Mouse (Mus musculus) megakaryocyte-erythroid progenitor cell, adult 5-6 weeks (primary cell): Measurements from ENCODE around the gene Rnase10. TPM values are rescaled to one million over a fixed set of nuclear protein-coding genes. Genes with fewer than 3 reads are reported as not detected.

Source experiments
- total RNA-seq, 2 experiments: library from RNA; stranded (forward) in 1 of 2; stranded (reverse) in 1 of 2; fragments of 200-1000, 215-1000 nt in 1 of 2; fragments of >200 nt in 1 of 2; fragmentation: Nextera tagmentation in 1 of 2; gene quantifications; 2 replicates each; pipeline ENCODE4 v1.2.3; 2014 to 2017

Rnase10 gene
- total RNA-seq, 2 experiments from 2014 or later: not detected

Other genes with a start within 250 kb of the Rnase10 start
- gene Ttc5, start 222.2 kb upstream of the Rnase10 start, total RNA-seq (2014; fragmentation: Nextera tagmentation): 25.4 and 29.8 TPM in 2 replicates
- gene Ttc5, start 222.2 kb upstream of the Rnase10 start, total RNA-seq (2017): 25.4 and 36.3 TPM in 2 replicates
- gene Ccnb1ip1, start 200.0 kb upstream of the Rnase10 start, total RNA-seq (2014; fragmentation: Nextera tagmentation): not detected in 2 replicates
- not detected in 2 replicates for gene Ccnb1ip1, start 200.0 kb upstream of the Rnase10 start, total RNA-seq (2017)
- gene Parp2, start 199.9 kb upstream of the Rnase10 start, total RNA-seq (2014; fragmentation: Nextera tagmentation): 66.6 and 128 TPM in 2 replicates
- gene Parp2, start 199.9 kb upstream of the Rnase10 start, total RNA-seq (2017): 89.0 and 128 TPM in 2 replicates
- 11.1 and 25.3 TPM in 2 replicates for gene Tep1, start 137.2 kb upstream of the Rnase10 start, total RNA-seq (2014; fragmentation: Nextera tagmentation)
- gene Tep1, start 137.2 kb upstream of the Rnase10 start, total RNA-seq (2017): 2.7 and 9.1 TPM in 2 replicates
- not detected in 2 replicates for gene Klhl33, start 110.2 kb upstream of the Rnase10 start, total RNA-seq (2014; fragmentation: Nextera tagmentation)
- gene Klhl33, start 110.2 kb upstream of the Rnase10 start, total RNA-seq (2017): not detected in 2 replicates
- gene Osgep, start 82.9 kb upstream of the Rnase10 start, total RNA-seq (2014; fragmentation: Nextera tagmentation): 76.3 and 83.3 TPM in 2 replicates
- gene Osgep, start 82.9 kb upstream of the Rnase10 start, total RNA-seq (2017): 80.5 and 105 TPM in 2 replicates
- gene Apex1, start 82.8 kb upstream of the Rnase10 start, total RNA-seq (2014; fragmentation: Nextera tagmentation): 152 and 166 TPM in 2 replicates
- gene Apex1, start 82.8 kb upstream of the Rnase10 start, total RNA-seq (2017): 202 and 220 TPM in 2 replicates
- 12.6 and 21.0 TPM in 2 replicates for gene Pip4p1, start 76.9 kb upstream of the Rnase10 start, total RNA-seq (2014; fragmentation: Nextera tagmentation)
- 10.9 and 12.6 TPM in 2 replicates for gene Pip4p1, start 76.9 kb upstream of the Rnase10 start, total RNA-seq (2017)
- 297 and 354 TPM in 2 replicates for gene Pnp, start 76.7 kb upstream of the Rnase10 start, total RNA-seq (2014; fragmentation: Nextera tagmentation)
- gene Pnp, start 76.7 kb upstream of the Rnase10 start, total RNA-seq (2017): 162 and 277 TPM in 2 replicates
- not detected in 2 replicates for gene Gm49342, start 63.2 kb upstream of the Rnase10 start, total RNA-seq (2014; fragmentation: Nextera tagmentation)
- gene Gm49342, start 63.2 kb upstream of the Rnase10 start, total RNA-seq (2017): 194 and 233 TPM in 2 replicates
- gene Pnp2, start 51.8 kb upstream of the Rnase10 start, total RNA-seq (2014; fragmentation: Nextera tagmentation): 28.8 and 44.9 TPM in 2 replicates
- 9.8 and 12.2 TPM in 2 replicates for gene Pnp2, start 51.8 kb upstream of the Rnase10 start, total RNA-seq (2017)
- gene Rnase9, start 34.1 kb downstream of the Rnase10 start, total RNA-seq (2014; fragmentation: Nextera tagmentation): not detected in 2 replicates
- gene Rnase9, start 34.1 kb downstream of the Rnase10 start, total RNA-seq (2017): not detected in 2 replicates
- not detected in 2 replicates for gene Rnase11, start 42.4 kb downstream of the Rnase10 start, total RNA-seq (2014; fragmentation: Nextera tagmentation)
- gene Rnase11, start 42.4 kb downstream of the Rnase10 start, total RNA-seq (2017): not detected in 2 replicates
- not detected in 2 replicates for gene Rnase12, start 49.9 kb downstream of the Rnase10 start, total RNA-seq (2014; fragmentation: Nextera tagmentation)
- gene Rnase12, start 49.9 kb downstream of the Rnase10 start, total RNA-seq (2017): 0.99 and 5.2 TPM in 2 replicates
- not detected in 2 replicates for gene Olfr750, start 66.7 kb downstream of the Rnase10 start, total RNA-seq (2014; fragmentation: Nextera tagmentation)
- gene Olfr750, start 66.7 kb downstream of the Rnase10 start, total RNA-seq (2017): not detected in 2 replicates
- not detected in 2 replicates for gene Rnase4, start 83.3 kb downstream of the Rnase10 start, total RNA-seq (2014; fragmentation: Nextera tagmentation)
- gene Rnase4, start 83.3 kb downstream of the Rnase10 start, total RNA-seq (2017): 0.76 TPM in 1 of 2 replicates, not detected in the other
- gene Ang, start 83.4 kb downstream of the Rnase10 start, total RNA-seq (2014; fragmentation: Nextera tagmentation): not detected in 2 replicates
- not detected in 2 replicates for gene Ang, start 83.4 kb downstream of the Rnase10 start, total RNA-seq (2017)
- gene Eddm3b, start 106.7 kb downstream of the Rnase10 start, total RNA-seq (2014; fragmentation: Nextera tagmentation): not detected in 2 replicates
- gene Eddm3b, start 106.7 kb downstream of the Rnase10 start, total RNA-seq (2017): not detected in 2 replicates
- gene Rnase6, start 116.2 kb downstream of the Rnase10 start, total RNA-seq (2014; fragmentation: Nextera tagmentation): 2.8 and 14.6 TPM in 2 replicates
- 14.8 and 44.0 TPM in 2 replicates for gene Rnase6, start 116.2 kb downstream of the Rnase10 start, total RNA-seq (2017)
- gene Rnase1, start 139.0 kb downstream of the Rnase10 start, total RNA-seq (2014; fragmentation: Nextera tagmentation): not detected in 2 replicates
- not detected in 2 replicates for gene Rnase1, start 139.0 kb downstream of the Rnase10 start, total RNA-seq (2017)
- not detected in 2 replicates for gene Rnase2b, start 154.5 kb downstream of the Rnase10 start, total RNA-seq (2014; fragmentation: Nextera tagmentation)
- gene Rnase2b, start 154.5 kb downstream of the Rnase10 start, total RNA-seq (2017): not detected in 2 replicates
- not detected in 2 replicates for gene Ang2, start 191.4 kb downstream of the Rnase10 start, total RNA-seq (2014; fragmentation: Nextera tagmentation)
- gene Ang2, start 191.4 kb downstream of the Rnase10 start, total RNA-seq (2017): not detected in 2 replicates
- gene Ear14, start 195.6 kb downstream of the Rnase10 start, total RNA-seq (2014; fragmentation: Nextera tagmentation): not detected in 2 replicates
- gene Ear14, start 195.6 kb downstream of the Rnase10 start, total RNA-seq (2017): not detected in 2 replicates
- gene Rnase2a, start 248.4 kb downstream of the Rnase10 start, total RNA-seq (2014; fragmentation: Nextera tagmentation): not detected in 2 replicates
- not detected in 2 replicates for gene Rnase2a, start 248.4 kb downstream of the Rnase10 start, total RNA-seq (2017)